Mouse (Mus musculus): ENCODE data around the gene Trak1.
"Not testable (repeated sequence)": the region's sequence is repeated elsewhere in the genome, so short reads cannot be mapped to it uniquely, and the experiment has no call there.

Gene Trak1

DNA sequence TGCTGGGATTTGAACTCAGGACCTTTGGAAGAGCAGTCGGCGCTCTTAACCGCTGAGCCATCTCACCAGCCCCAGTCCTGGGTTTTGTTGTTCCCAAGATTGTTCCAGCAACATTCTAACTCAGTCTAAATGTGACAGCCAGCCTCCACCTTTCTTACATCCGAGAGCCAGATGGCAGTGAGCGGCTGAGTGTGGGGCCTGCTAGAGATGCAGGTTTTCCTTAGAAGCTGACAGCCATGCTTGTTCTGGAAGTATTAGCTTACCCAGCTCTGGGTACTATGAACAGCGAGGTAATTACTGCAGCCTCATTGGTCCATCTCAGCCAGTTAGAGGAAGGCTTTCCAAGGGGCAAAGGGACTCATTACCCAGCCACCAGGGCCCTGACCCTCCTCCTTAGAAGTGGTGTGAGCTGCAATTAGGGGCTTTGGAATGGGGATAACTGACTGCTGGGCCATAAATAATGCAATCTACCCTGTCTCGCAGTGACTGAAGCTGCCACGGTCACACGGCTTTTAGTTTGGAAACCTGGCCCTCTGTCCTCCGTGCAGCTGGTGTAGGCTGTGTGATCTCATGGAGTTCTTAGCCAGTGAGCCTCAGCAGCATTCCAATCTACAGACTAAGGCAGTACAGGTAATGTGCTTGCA is 22.1 kb downstream of the Trak1 start:
- DNase-seq (ENCODE audit: low read depth) = no peak

DNA sequence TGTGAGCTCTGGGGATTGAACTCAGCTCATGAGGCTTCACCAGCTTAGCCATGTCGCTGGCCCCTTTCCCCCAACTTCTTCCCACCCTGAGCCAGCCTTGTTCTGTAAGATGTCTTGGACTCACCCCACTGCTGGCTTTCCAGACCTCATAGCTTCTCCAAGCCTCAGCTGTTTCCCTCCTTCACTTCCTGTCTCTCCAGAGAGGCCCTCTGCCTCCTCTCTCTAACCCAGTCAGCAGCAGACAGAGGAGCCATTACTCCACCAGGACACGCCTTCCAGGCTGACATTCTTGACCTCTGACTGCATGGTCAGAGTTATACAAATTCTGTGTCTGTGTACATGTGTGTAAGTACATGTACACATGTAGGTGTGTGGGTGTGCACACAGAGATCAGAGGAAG is 23.1 kb downstream of the Trak1 start:
- DNase-seq (ENCODE audit: low read depth) = no peak

DNA sequence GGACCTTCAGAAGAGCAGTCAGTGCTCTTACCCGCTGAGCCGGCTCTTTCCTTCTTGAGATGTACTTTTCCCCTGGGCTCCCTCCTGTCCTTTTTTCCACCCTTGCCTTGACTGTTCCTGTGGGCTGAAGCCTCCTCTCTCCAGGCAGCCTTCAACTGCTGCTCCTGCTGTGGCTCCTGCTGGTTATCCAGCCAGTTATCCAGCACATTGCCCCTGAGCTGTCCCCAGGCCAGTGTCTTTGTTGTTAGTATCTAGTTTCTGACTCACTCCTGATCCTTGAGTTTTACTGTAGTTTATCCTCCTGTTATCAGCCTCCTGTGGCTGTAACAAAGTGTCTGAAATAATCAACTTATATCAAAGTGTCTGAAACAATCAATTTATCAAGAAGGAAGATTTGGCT is 23.8 kb downstream of the Trak1 start:
- DNase-seq (ENCODE audit: low read depth) = no peak

DNA sequence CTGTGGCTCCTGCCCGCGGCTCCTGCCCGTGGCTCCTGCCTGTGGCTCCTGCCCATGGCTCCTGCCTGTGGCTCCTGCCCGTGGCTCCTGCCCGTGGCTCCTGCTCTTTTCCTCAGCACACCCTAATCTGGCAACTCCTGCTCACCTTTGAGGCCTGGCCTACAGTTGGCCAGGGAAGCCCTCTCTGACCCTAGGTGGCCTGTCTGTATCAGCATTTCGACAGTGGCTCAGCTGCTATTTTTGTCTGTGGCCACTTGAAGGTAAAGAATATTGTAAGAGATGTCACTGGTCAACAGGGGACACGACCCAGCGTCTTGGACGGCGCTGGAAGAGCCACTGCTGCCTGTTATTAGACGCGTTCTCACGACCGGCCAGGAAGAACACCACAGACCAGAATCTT is 24.7 kb downstream of the Trak1 start:
- DNase-seq (ENCODE audit: low read depth) = no peak

DNA sequence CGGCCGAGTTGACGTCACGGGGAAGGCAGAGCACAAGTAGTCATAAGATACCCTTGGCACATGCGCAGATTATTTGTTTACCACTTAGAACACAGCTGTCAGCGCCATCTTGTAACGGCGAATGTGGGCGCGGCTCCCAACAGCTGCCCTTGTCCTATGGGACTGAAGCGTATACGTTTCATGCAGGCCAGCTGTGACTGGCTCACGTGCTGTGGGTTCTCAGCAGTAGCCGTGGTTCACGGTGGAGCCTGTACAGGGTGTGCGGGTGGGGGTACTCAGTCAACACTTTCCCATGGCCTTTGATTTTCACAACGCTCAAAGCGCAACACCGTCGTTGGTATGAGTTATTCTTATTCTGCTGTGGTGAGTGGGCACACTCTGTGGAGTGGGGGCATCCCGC is 31.0 kb downstream of the Trak1 start:
- DNase-seq (ENCODE audit: low read depth) = not testable (repeated sequence)

DNA sequence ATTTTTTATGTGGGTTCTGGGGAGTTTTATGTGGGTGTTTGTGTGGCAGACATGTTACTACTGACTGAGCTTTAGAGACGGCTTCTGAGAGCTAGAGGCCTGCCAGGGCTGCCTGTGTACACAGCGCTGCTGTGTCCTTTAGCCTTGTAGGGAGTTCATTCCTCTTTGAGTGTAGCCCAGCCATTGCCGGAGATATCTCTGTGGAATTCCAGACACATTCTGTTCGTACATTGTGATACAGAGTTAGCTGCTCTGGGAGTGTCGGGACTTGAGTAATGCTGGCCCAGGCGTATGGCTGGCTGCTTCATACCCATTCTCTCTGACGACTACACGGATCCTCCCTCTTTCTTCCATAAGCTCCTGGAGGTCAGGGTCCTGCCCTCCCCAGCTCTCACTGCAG is 31.9 kb downstream of the Trak1 start:
- no peak for DNase-seq (ENCODE audit: low read depth)

DNA sequence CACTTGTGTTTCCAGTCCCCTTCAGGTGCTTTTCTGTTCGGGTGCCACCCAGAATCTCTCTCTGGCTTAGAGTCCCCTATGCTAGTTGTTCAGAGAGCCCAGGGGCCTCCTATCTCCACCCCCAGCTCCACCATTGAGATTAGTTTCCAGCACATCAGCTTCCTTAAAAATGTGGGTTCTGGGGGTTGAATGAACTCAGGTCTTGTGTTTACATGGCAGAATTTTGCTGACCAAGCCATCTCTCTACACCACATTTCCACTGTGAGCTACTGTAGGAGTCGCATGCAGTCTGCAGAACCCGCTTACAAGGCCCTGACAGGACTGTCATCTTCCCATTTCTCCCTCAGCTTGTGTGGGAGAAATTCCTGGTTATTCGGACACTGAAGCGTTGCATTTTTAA is 32.8 kb downstream of the Trak1 start:
- no peak for DNase-seq (ENCODE audit: low read depth)

DNA sequence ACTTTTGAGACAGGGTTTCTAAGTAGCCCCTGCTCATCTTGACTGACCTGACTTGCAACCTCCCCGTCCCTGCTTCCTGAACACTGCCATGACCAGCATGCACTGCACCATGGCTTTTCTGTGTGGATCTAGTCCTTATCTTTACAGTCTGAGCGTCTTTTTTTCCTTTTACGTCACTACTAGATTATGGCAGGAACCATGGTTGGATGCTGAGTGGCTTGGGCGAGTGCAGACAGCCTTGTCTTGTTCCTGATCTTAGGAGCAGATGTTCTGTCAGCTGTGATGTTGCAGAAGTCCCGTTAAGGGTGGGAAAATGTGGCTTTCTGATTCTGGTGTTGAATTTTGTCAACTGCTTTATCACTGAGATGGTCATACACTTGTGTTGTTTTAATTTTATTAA is 34.1 kb downstream of the Trak1 start:
- no peak for DNase-seq (ENCODE audit: low read depth)

DNA sequence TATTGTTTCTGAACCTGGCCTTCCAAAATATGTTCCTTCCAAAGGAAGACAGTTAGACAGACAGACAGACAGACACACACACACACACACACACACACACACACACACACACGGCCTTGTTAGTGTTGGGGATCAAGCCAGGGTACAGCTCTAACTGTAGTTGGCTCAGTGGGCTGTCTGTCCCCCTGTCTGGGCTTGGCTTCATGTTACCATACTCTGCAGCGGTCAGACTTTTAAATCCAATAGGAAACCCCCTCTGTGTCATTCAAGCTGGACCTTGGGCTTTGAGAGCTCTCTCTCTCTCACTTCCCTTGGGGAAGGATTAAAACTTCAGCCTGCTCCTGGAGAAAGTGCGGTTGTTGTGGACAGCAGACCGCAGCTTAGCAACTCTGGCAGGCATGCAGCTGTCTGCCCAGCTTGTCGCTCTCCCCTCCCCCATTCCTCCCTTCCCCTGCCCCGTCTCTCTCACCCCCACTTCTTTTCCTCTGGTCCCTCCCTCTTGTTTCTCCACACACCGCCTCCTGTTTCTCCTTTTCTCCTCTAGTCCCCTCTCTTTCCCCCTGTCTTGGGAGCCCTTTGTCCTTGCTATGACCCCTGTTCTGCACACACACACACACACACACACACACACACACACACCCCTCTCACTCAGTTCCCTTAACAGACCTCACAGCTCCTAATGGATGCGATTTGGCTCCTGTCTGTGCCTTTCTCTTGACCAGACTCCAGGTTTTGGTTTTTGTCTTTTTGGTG is 34.8 kb downstream of the Trak1 start:
- DNase-seq (ENCODE audit: low read depth) = no peak

DNA sequence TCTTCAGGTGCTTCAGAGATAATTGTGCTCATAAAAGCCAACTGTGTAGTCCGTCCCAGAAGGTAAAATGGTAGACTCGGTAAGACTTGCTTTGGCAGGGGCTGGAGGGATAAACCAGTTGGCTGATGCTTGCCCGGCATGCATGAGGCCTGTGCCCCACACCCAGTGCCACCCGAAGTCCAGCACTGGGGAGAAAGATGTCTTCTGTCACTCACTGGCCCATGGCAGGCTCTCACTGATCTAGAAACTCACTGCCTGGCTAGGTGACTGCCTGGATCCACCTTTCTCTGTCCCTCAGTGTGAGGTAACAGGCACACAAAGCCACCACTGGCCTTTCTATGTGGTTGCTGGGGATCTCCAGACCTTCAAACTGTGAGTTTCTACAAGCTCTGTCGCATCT is 36.3 kb downstream of the Trak1 start:
- no peak for DNase-seq (ENCODE audit: low read depth)

DNA sequence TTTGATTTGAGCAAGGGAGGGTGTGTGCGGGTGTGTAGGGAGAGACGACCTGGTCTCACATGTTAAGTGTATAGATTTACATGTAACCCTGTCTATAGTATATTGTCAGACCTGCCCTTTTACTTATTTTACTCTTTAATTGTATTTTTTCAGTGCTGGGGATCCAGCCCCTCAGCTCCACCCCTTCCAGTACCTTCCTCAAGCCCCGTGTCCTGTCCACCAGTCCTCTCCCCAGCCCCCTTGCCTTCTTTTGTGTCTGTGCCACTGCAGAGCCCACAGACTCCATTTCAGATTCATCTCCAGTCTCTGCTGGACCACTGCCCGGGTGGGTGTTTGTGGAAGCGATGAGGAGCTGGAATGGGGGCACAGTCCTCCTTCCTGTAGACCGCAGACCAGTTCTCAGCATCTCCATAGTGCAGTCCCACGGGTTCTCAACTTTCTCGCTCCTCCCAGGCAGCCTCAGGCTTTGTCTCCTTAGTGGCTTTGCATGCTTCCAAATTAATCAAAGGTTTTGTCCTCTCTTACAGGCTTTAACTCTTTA is 37.1 kb downstream of the Trak1 start:
- no peak for DNase-seq (ENCODE audit: low read depth)

DNA sequence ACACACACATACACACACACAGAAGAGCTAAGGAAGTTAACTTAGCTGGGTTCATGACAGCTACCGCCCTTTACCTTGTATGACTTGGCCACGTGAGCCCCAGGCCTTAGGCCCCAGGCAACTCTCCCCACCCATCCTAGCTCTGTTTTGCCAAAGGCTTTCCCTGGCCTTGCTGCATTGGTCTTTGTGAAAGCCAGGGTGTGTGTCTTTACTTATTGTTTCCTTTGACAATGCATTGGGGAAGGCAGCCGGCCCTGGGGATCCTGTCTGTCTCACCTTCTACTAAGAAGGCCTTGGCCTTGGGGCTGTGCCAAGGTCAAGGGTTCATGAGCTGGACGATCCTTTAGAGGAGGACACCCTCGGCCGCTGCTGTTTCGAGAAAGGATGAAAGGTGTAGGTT is 38.3 kb downstream of the Trak1 start:
- DNase-seq (ENCODE audit: low read depth) = no peak

DNA sequence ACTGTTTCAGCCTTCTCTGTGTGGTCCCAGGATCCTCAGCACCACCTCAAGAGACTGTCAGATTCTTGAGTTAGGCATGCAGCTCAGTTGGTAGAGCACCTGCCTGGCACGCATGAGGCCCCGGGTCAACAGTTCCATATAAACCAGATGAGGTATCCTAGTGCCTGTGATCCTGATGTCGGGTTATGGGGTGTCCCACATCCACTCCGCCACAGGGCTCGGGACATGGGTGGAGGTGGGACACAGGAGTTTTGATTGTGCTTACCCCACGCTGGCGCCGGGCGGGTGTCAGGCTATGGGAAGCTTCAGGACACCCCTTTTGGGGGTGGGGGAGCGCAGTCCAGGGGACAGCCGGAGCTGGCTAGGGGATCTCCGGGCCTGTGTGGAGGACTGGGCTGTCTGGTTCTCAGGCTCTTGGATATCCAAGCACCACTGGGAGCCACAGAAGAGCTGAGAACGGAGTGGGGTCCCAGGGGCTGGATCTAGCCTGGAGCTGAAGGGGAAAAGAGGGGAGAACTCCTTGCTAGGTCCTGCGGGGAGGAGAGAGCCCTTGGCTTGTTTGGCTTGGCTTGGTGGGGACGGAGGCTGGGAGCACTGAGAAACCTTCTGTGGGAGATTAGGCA is 39.1 kb downstream of the Trak1 start:
- no peak for DNase-seq (ENCODE audit: low read depth)

DNA sequence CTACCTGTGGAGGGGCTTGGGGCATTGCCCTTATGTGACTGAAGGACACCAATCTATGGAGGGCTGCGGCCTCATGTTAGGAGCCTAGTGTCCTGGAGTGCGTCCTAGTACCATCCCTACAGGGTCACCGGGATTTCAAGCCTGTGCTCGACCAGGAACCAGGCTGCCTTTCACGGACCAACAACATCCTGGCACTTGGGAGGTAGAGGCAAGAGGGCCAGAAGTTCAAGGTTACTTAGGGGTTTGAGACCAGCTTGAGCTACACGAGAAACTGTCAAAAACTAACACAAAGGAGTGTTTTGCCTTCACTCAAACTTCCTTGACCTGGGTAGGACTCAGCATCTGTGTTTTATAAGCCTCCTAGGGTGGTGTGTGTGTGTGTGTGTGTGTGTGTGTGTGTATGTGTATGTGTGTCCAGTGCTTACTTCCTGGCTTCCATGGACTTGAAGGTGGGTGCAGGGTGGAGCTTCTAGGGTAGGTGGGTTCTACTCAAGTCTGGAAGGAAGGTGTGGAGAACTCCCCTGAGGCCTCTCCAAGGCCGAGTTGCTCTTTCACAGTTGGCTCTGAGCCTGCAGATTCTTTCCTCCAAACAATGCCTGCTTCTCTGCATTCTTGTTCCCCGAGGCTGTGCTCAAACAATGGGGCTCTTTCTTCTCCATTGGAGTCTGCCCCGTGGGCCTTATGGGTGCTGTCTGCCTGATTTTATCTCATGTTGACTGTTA is 40.1 kb downstream of the Trak1 start:
- no peak for DNase-seq (ENCODE audit: low read depth)

DNA sequence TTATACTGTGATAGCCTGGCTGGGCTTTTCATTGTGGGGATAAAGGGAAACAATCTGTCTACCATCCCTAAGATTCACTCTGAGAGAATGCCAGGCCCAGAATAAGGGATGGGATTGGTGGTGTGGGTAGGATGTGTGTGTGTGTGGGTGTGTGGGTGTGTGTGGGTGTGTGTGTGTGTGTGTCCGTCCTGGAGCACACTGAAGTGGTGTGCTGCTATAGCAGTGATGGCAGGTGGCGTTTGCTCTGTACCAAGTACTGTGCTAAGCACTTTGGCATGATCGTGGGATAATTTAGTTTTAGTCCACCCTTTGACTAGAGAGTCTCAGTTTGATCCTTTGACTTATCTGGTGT is 40.6 kb downstream of the Trak1 start:
- DNase-seq (ENCODE audit: low read depth) = no peak

DNA sequence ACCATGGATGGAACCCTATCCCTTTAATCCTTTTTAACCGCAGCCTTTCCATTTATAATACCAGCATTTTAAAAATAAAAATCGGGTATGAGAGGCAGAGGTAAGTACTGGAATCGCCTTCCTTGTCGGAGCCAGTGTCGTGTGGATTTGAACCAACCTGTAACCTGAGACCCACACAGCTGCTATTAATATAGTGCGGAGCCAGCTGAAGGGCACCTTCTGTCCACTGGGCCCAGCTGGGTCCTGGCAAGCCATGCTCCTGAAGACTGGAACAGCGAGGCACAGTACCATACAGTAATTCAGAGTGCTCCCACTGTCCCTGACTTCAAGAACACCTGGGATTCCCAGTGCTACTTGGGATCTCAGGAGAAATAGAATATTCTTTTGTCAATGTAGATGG is 44.5 kb downstream of the Trak1 start:
- no peak for DNase-seq (ENCODE audit: low read depth)

DNA sequence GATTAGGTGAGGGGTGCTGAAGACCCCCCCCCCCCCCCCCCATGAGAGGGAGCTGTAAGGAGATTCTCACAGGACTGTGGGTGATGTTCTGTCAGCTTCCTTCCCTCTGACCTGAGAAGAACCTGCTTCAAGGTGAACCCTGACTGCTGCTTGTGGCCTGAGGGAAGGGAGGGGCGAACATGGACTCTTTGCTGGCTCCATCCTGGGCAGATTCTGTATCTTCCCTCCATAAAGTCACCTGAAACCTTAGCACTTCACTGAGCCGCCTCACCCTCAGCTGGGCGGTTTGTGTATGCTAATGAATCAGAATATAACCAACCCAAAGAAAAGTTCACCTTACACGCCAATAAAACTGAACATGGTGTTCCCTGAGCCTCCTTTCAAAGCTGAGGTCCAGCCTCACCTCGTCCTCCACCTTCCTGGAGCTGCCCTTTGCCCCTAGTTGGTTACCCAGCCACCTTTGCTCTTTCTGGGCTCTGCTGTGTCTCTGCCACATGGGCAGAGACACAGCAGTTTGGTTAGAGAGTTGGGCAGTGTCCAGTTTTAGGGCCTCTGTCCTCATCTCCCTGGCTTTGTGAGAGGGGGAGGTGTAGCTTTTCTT is 45.3 kb downstream of the Trak1 start:
- DNase-seq (ENCODE audit: low read depth) = no peak

DNA sequence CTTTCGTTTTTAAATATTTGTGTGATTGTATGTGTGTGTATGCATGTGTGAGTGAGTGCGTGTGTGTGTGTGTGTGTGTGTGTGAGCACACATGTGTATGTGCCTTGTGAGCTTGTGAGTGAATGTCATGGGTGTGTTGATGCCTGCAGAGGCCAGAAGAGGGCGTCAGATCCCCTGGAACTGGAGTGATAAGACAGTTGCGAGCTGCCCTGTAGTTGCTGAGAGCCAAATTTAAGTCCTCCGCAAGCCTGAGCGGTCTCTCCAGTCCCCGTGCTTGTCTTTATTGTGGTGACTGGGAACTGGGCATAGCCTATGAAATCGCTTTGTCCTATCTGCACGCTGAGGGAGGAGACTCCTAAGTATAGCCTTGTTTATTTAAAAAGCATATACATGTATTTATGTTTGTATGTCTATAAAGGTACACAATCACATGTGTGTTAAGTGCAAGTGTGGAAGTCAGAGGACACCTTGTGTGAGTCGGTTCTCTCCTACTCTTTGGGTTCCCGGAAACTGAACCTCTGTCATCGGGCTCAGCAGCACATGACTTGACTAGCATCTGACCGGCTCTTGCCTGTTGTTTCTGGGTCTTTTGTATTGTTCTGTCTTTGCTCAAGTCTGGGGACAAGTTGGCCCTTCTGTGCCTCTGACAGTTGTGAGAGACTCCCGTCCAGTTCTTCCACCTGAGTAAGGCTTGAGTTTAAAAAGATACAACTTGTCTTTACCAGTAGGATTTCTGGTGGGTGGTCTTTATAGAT is 46.0 kb downstream of the Trak1 start:
- DNase-seq (ENCODE audit: low read depth) = no peak

DNA sequence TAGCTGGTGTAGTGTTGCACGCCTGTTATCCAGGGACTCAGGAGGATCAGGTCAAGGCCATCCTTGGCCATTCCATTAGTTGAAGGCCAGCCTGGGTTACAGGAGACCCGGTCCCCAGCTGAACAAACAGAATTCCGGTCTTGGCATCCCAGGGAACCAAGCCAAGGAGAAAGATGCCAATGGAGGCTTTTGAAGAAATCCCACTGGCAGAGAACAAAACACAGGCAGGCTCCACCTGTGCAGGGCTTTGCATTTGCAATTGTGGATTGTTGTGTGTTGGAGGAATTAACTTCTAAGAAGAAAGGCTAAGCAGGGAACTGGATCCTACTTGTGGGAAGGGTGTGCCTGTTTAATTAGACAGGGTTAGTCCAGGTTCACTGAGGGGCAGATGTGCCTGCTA is 47.0 kb downstream of the Trak1 start:
- DNase-seq (ENCODE audit: low read depth) = no peak

DNA sequence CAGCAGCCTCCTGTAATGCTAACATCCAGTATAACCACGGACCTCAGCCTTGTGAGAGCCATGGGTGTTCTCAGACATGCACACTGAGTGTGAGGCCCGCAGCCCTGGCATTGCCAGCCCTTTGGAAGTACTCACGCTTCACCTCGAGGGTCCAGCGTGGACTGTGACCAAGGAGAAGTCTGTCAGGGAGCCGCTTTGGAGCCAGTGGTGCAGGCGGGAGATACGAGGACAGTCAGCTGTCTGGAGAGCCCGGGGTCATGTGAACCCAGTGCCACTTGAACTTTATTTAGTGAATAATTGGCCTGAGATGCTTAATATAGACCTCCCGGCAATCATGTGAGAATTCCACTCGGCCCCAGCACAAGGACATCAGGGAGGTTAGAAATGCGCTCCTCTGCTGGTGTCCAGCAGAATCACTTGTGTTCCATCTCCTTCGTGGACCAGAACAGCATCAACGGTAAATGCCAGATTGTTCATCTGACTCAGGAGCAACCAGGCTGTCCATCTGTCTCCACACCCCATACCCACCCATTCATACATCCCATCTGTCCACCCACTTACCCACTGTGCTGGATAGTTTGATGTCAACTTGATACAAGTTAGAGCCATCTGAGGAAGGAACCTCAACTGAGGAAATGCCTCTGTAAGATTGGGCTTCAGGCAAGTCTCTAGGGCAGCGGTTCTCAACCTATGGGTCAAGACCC is 48.3 kb downstream of the Trak1 start:
- DNase-seq (ENCODE audit: low read depth) = no peak

DNA sequence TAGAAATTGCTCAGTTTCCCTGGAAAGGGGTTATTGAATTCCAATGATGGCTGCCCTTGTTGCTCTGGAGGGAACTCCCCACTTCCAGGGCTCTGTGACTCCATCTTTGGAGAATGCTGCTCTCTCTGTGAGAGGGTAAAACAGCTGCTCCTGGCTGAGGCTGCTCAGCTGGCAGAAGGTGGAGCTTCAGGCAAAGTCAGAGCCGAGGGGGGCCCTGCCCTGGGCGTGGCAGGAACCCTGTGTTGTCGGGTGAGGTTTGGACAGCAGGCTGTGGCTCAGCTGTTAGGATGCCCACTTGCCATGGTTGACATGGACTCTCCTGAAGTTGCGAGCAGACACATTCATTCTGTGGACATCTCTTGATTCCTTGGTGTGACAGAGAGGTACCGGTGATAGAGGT is 49.3 kb downstream of the Trak1 start:
- no peak for DNase-seq (ENCODE audit: low read depth)

All from naive thymus-derived CD4-positive, alpha-beta T cell, adult 2 months (primary cell).